Mouse (Mus musculus): ENCODE results near the gene Lif. TPM values are rescaled to one million over a fixed set of nuclear protein-coding genes. Genes with fewer than 3 reads are reported as not detected.

Lif gene
- polyA plus RNA-seq, 1 experiment from 2014 or later = 0.49 TPM

GRCm38 (mm10) chr11:4319212-4319955 is 62.0 kb downstream of the Lif start:
- Histone ChIP-seq H3K4me1 (no peaks in the 10 kb centered on the region), H3K4me3 (no peak overlapping the region), H3K4me2 (no peak overlapping the region), H3K27me3 (no peaks in the 10 kb centered on the region), H3K36me3 (no peaks in the 10 kb centered on the region), H3K27ac (no peak overlapping the region), H3K9me3 (no peaks in the 10 kb centered on the region), H3K9ac (no peak overlapping the region)
- ATAC-seq (ENCODE audit: insufficient number of reproducible peaks, low FRiP score, low TSS enrichment, low read depth) = no peak
- 87% methylated on average over 14 of the region's 14 CpGs for WGBS

GRCm38 (mm10) chr11:4320876-4321275 is 63.5 kb downstream of the Lif start:
- Histone ChIP-seq H3K36me3 (no peaks in the 10 kb centered on the region), H3K9ac (no peak overlapping the region), H3K4me3 (no peak overlapping the region), H3K9me3 (no peaks in the 10 kb centered on the region), H3K27ac (no peak overlapping the region), H3K27me3 (no peaks in the 10 kb centered on the region), H3K4me2 (no peak overlapping the region), H3K4me1 (no peaks in the 10 kb centered on the region)
- 73% methylated on average over 4 of the region's 4 CpGs for WGBS
- no peak for ATAC-seq (ENCODE audit: insufficient number of reproducible peaks, low FRiP score, low TSS enrichment, low read depth)

Other genes with a start within 250 kb of the Lif start
- 0.67 and 1.1 TPM in 2 replicates for gene Sec14l4, start 226.1 kb upstream of the Lif start, polyA plus RNA-seq (2015; fragmentation: Nextera tagmentation; extraction: Ambion mirVana)
- not detected in 2 replicates for gene Sec14l3, start 192.7 kb upstream of the Lif start, polyA plus RNA-seq (2015; fragmentation: Nextera tagmentation; extraction: Ambion mirVana)
- 5.5 and 6.1 TPM in 2 replicates for gene Mtfp1, start 162.1 kb upstream of the Lif start, polyA plus RNA-seq (2015; fragmentation: Nextera tagmentation; extraction: Ambion mirVana)
- 1.9 and 2.0 TPM in 2 replicates for gene Sec14l2, start 134.1 kb upstream of the Lif start, polyA plus RNA-seq (2015; fragmentation: Nextera tagmentation; extraction: Ambion mirVana)
- 30.8 and 35.5 TPM in 2 replicates for gene Rnf215, start 122.4 kb upstream of the Lif start, polyA plus RNA-seq (2015; fragmentation: Nextera tagmentation; extraction: Ambion mirVana)
- gene Ccdc157, start 97.3 kb upstream of the Lif start, polyA plus RNA-seq (2015; fragmentation: Nextera tagmentation; extraction: Ambion mirVana) = 10.9 and 12.3 TPM in 2 replicates
- 44.9 and 45.2 TPM in 2 replicates for gene Sf3a1, start 97.2 kb upstream of the Lif start, polyA plus RNA-seq (2015; fragmentation: Nextera tagmentation; extraction: Ambion mirVana)
- gene Tbc1d10a, start 70.8 kb upstream of the Lif start, polyA plus RNA-seq (2015; fragmentation: Nextera tagmentation; extraction: Ambion mirVana) = 58.7 and 61.9 TPM in 2 replicates
- 15.2 and 20.6 TPM in 2 replicates for gene Castor1, start 39.3 kb upstream of the Lif start, polyA plus RNA-seq (2015; fragmentation: Nextera tagmentation; extraction: Ambion mirVana)
- 0.12 and 0.23 TPM in 2 replicates for gene Osm, start 21.1 kb upstream of the Lif start, polyA plus RNA-seq (2015; fragmentation: Nextera tagmentation; extraction: Ambion mirVana)
- 0.22 and 0.31 TPM in 2 replicates for gene Hormad2, start 183.5 kb downstream of the Lif start, polyA plus RNA-seq (2015; fragmentation: Nextera tagmentation; extraction: Ambion mirVana)